Mouse (Mus musculus) midbrain, postnatal 0 days (tissue): ENCODE data around the gene Mesd. TPM values are rescaled to one million over a fixed set of nuclear protein-coding genes. Genes with fewer than 3 reads are reported as not detected.

Source experiments
- ATAC-seq: fragments of 200-750 bp; cut with Nextera tagmentation; 2 replicates; pipeline ENCODE4 v1.8.0; 2017; ENCODE audit warnings: moderate number of reproducible peaks, mild to moderate bottlenecking, moderate TSS enrichment, moderate library complexity; ENCODE audit not compliant: low FRiP score
- DNase-seq: peaks from one replicate; pipeline ENCODE4 v3.0.0-alpha.2; 2015; ENCODE audit warnings: low spot score
- H3K27ac ChIP-seq: fragments of 300-500 bp; sonication (generic); 2 replicates; pipeline ENCODE4 v1.5.1; 2014; ENCODE audit warnings: low read depth, mild to moderate bottlenecking, low read length, mixed read lengths
- H3K27me3 ChIP-seq: fragments of 300-500 bp; sonication (generic); 2 replicates; pipeline ENCODE4 v1.6.1; 2014; ENCODE audit warnings: low read length, control low read depth, mixed read lengths; ENCODE audit not compliant: insufficient read depth
- H3K36me3 ChIP-seq: fragments of 300-500 bp; sonication (generic); 2 replicates; pipeline ENCODE4 v1.6.1; 2014; ENCODE audit warnings: low read length, control low read depth, mixed read lengths; ENCODE audit not compliant: insufficient read depth
- H3K4me1 ChIP-seq: fragments of 300-500 bp; sonication (generic); 2 replicates; pipeline ENCODE4 v1.6.1; 2014; ENCODE audit warnings: mild to moderate bottlenecking, control low read depth, antibody characterized with exemption, low read length, mixed read lengths; ENCODE audit not compliant: insufficient read depth
- H3K4me2 ChIP-seq: fragments of 300-500 bp; sonication (generic); 2 replicates; pipeline ENCODE4 v1.6.1; 2014; ENCODE audit warnings: low read depth, mild to moderate bottlenecking, low read length, mixed read lengths; ENCODE audit not compliant: poor library complexity, severe bottlenecking
- H3K4me3 ChIP-seq: fragments of 300-500 bp; sonication (generic); 2 replicates; pipeline ENCODE4 v1.5.1; 2014; ENCODE audit warnings: low read depth, mild to moderate bottlenecking, low read length, moderate library complexity
- H3K9ac ChIP-seq: fragments of 300-500 bp; sonication (generic); replicated peaks from 2 replicates; pipeline ENCODE4 v1.6.1; 2014; ENCODE audit warnings: mild to moderate bottlenecking, low read length, moderate library complexity, mixed read lengths; ENCODE audit not compliant: poor library complexity, severe bottlenecking
- H3K9me3 ChIP-seq: fragments of 300-500 bp; sonication (generic); 2 replicates; pipeline ENCODE4 v1.6.1; 2016; ENCODE audit warnings: low read length, control low read depth
- CTCF ChIP-seq: IDR thresholded peaks from 2 replicates; pipeline ENCODE4 v1.5.1; 2016; ENCODE audit warnings: antibody characterized with exemption, mild to moderate bottlenecking
- WGBS: fragments of 180-500 bp; shearing (Covaris S2); extraction: QIAGEN DNeasy Blood & Tissue Kit; methylation state at CpG from one replicate; pipeline ENCODE4 v1.1.7; 2014; 5-methylcytosine and 5-hydroxymethylcytosine counted together
- polyA plus RNA-seq: library from polyadenylated mRNA; unstranded; fragments of >200 nt; fragmentation: Nextera tagmentation; extraction: Ambion mirVana; gene quantifications from 2 replicates; pipeline ENCODE4 v1.2.1, GENCODE M21; 2015
- total RNA-seq: library from RNA; depleted of rRNA; stranded (reverse); fragments of >200 nt; gene quantifications from 2 replicates; pipeline ENCODE4 v1.2.3, GENCODE M21; 2014; rRNA removed

Gene Mesd
- total and polyA plus RNA-seq, 2 experiments from 2014 or later = 50.2 to 75.0 TPM

GRCm38 (mm10) chr7:83948743-83949142, 64.5 kb downstream of the Mesd start:
- Histone ChIP-seq H3K27me3 (no peaks in the 10 kb centered on the region), H3K4me3 (no peak overlapping the region), H3K4me1 (no peaks in the 10 kb centered on the region), H3K9me3 (no peaks in the 10 kb centered on the region), H3K27ac (no peak overlapping the region), H3K9ac (no peak overlapping the region), H3K4me2 (no peak overlapping the region), H3K36me3 (no peaks in the 10 kb centered on the region)
- no peak for TF ChIP-seq CTCF
- DNase-seq = no peak
- ATAC-seq = no peak
- WGBS = 76% methylated on average over 7 of the region's 7 CpGs

GRCm38 (mm10) chr7:83949662-83950061, 65.4 kb downstream of the Mesd start:
- H3K4me1 ChIP-seq = no peaks in the 10 kb centered on the region
- no peak overlapping the region for H3K9ac ChIP-seq
- H3K27me3 ChIP-seq = no peaks in the 10 kb centered on the region

More at GRCm38 (mm10) chr7:83949662-83950061, 65.4 kb downstream of the Mesd start:
- no peak for DNase-seq
- TF ChIP-seq CTCF = no peak
- ATAC-seq = no peak
- 59% methylated on average over 6 of the region's 6 CpGs for whole genome bisulfite sequencing
- no peaks in the 10 kb centered on the region for H3K9me3 ChIP-seq
- no peak overlapping the region for H3K4me2 ChIP-seq
- H3K36me3 ChIP-seq = no peaks in the 10 kb centered on the region
- no peak overlapping the region for H3K4me3 ChIP-seq
- H3K27ac ChIP-seq = no peak overlapping the region

Other genes with a start within 250 kb of the Mesd start
- 0.99 and 1.7 TPM in 2 replicates for gene Il16, start 138.7 kb upstream of the Mesd start, total RNA-seq
- 0.85 and 1.0 TPM in 2 replicates for gene Il16, start 138.7 kb upstream of the Mesd start, polyA plus RNA-seq
- gene Cfap161, start 89.6 kb upstream of the Mesd start, total RNA-seq = 2.0 and 2.3 TPM in 2 replicates
- gene Cfap161, start 89.6 kb upstream of the Mesd start, polyA plus RNA-seq = 2.1 and 2.9 TPM in 2 replicates
- gene Tlnrd1, start 161 bp upstream of the Mesd start, total RNA-seq = 49.8 and 54.9 TPM in 2 replicates
- 9.5 and 10.7 TPM in 2 replicates for gene Tlnrd1, start 161 bp upstream of the Mesd start, polyA plus RNA-seq
- 6.6 and 8.2 TPM in 2 replicates for gene Cemip, start 202.0 kb downstream of the Mesd start, total RNA-seq
- 0.49 and 0.60 TPM in 2 replicates for gene Cemip, start 202.0 kb downstream of the Mesd start, polyA plus RNA-seq